Mouse (Mus musculus) right cerebral cortex, postnatal 14 days (tissue): ENCODE measurements around the gene Psap.
A peak's percentile ranks its signal among the peaks of the same experiment; 100 is the strongest.

Experiments used
- DNase-seq: peaks from one replicate; pipeline ENCODE4 v3.0.0; 2022

Psap gene

GRCm38 (mm10) chr10:60290026-60290738 lies 12.8 kb downstream of the Psap start:
- DNase-seq: no peak

GRCm38 (mm10) chr10:60290739-60291110 lies 13.3 kb downstream of the Psap start:
- DNase-seq: no peak

GRCm38 (mm10) chr10:60292209-60292608 lies 14.8 kb downstream of the Psap start:
- no peak for DNase-seq

GRCm38 (mm10) chr10:60294621-60295020 lies 17.2 kb downstream of the Psap start:
- DNase-seq: no peak

- no peak for DNase-seq
Measured at GRCm38 (mm10) chr10:60295356-60295755, 17.9 kb downstream of the Psap start.

GRCm38 (mm10) chr10:60296027-60296426 lies 18.6 kb downstream of the Psap start:
- no peak for DNase-seq

GRCm38 (mm10) chr10:60299636-60300035 lies 22.2 kb downstream of the Psap start:
- no peak for DNase-seq

- DNase-seq: no peak
Measured at GRCm38 (mm10) chr10:60303419-60303818, 26.0 kb downstream of the Psap start.

GRCm38 (mm10) chr10:60304854-60305628 lies 27.6 kb downstream of the Psap start:
- DNase-seq: peak; percentile 60

- DNase-seq: no peak
Measured at GRCm38 (mm10) chr10:60310629-60311028, 33.2 kb downstream of the Psap start.

- DNase-seq: no peak
Measured at GRCm38 (mm10) chr10:60313606-60314005, 36.2 kb downstream of the Psap start.

- no peak for DNase-seq
Measured at GRCm38 (mm10) chr10:60316166-60316565, 38.7 kb downstream of the Psap start.

- DNase-seq: peak; percentile 45
Measured at GRCm38 (mm10) chr10:60328963-60329650, 51.7 kb downstream of the Psap start.

- no peak for DNase-seq
Measured at GRCm38 (mm10) chr10:60334583-60334982, 57.2 kb downstream of the Psap start.

GRCm38 (mm10) chr10:60335021-60335420 lies 57.6 kb downstream of the Psap start:
- no peak for DNase-seq

- DNase-seq: no peak
Measured at GRCm38 (mm10) chr10:60341528-60341927, 64.1 kb downstream of the Psap start.

- DNase-seq: no peak
Measured at GRCm38 (mm10) chr10:60344111-60344510, 66.7 kb downstream of the Psap start.

GRCm38 (mm10) chr10:60346056-60346455 lies 68.6 kb downstream of the Psap start:
- no peak for DNase-seq

- peak; percentile 63 for DNase-seq
Measured at GRCm38 (mm10) chr10:60346701-60347405, 69.4 kb downstream of the Psap start, which contains the start of gene Vsir. TSS of gene Vsir (plus strand) at chr10:60346851.

- no peak for DNase-seq
Measured at GRCm38 (mm10) chr10:60347768-60348610, 70.6 kb downstream of the Psap start.

GRCm38 (mm10) chr10:60349056-60349455 lies 71.6 kb downstream of the Psap start:
- no peak for DNase-seq

GRCm38 (mm10) chr10:60349644-60350043 lies 72.2 kb downstream of the Psap start:
- no peak for DNase-seq
